Mouse (Mus musculus): ENCODE results near the gene Prokr2. TPM values are rescaled to one million over a fixed set of nuclear protein-coding genes. Genes with fewer than 3 reads are reported as not detected.

The Prokr2 gene
- polyA plus RNA-seq, 1 experiment from 2014 or later = 0.08 TPM

- Histone ChIP-seq H3K9ac (ENCODE audit: low read depth, low read length) (no peak overlapping the region), H3K9me3 (replicated peaks; ENCODE audit: low read length) (no peaks in the 10 kb centered on the region), H3K4me1 (replicated peaks; ENCODE audit: insufficient read depth, low read length) (no peaks in the 10 kb centered on the region), H3K27me3 (ENCODE audit: insufficient read depth, low read length) (no peaks in the 10 kb centered on the region), H3K4me2 (ENCODE audit: low read length) (no peak overlapping the region), H3K27ac (no peak overlapping the region), H3K4me3 (replicated peaks; ENCODE audit: low read depth, low read length) (no peak overlapping the region), H3K36me3 (ENCODE audit: insufficient read depth, low read length) (no peaks in the 10 kb centered on the region)
- ATAC-seq (replicated peaks; ENCODE audit: low FRiP score, low read depth) = no peak
- no peak for DNase-seq (ENCODE audit: low spot score)
- TF ChIP-seq CTCF (IDR thresholded peaks at IDR 0.05; ENCODE audit: low read depth) = no peak
- WGBS = 86% methylated on average over 3 of the region's 3 CpGs
These were observed 16.8 kb downstream of the Prokr2 start for GRCm38 (mm10) chr2:132368433-132368832.

GRCm38 (mm10) chr2:132343846-132344245 is 41.4 kb downstream of the Prokr2 start:
- no peak overlapping the region for H3K4me3 ChIP-seq (replicated peaks; ENCODE audit: low read depth, low read length)
- 90% methylated on average over 11 of the region's 11 CpGs for WGBS
- no peak overlapping the region for H3K9ac ChIP-seq (ENCODE audit: low read depth, low read length)
- H3K27me3 ChIP-seq (ENCODE audit: insufficient read depth, low read length) = no peaks in the 10 kb centered on the region
- H3K9me3 ChIP-seq (replicated peaks; ENCODE audit: low read length) = no peaks in the 10 kb centered on the region
- ATAC-seq (replicated peaks; ENCODE audit: low FRiP score, low read depth) (no peak), DNase-seq (ENCODE audit: low spot score) (no peak)
- no peak overlapping the region for H3K4me2 ChIP-seq (ENCODE audit: low read length)
- no peaks in the 10 kb centered on the region for H3K36me3 ChIP-seq (ENCODE audit: insufficient read depth, low read length)
- TF ChIP-seq CTCF (IDR thresholded peaks at IDR 0.05; ENCODE audit: low read depth) = no peak
- H3K4me1 ChIP-seq (replicated peaks; ENCODE audit: insufficient read depth, low read length) = no peaks in the 10 kb centered on the region
- no peak overlapping the region for H3K27ac ChIP-seq

GRCm38 (mm10) chr2:132341293-132341692 is 44.0 kb downstream of the Prokr2 start:
- Histone ChIP-seq H3K9ac (ENCODE audit: low read depth, low read length) (no peak overlapping the region), H3K9me3 (replicated peaks; ENCODE audit: low read length) (no peaks in the 10 kb centered on the region), H3K4me1 (replicated peaks; ENCODE audit: insufficient read depth, low read length) (no peaks in the 10 kb centered on the region), H3K36me3 (ENCODE audit: insufficient read depth, low read length) (no peaks in the 10 kb centered on the region), H3K4me2 (ENCODE audit: low read length) (no peak overlapping the region), H3K27me3 (ENCODE audit: insufficient read depth, low read length) (no peaks in the 10 kb centered on the region), H3K4me3 (replicated peaks; ENCODE audit: low read depth, low read length) (no peak overlapping the region), H3K27ac (no peak overlapping the region)
- ATAC-seq (replicated peaks; ENCODE audit: low FRiP score, low read depth) = no peak
- DNase-seq (ENCODE audit: low spot score) = no peak
- TF ChIP-seq CTCF (IDR thresholded peaks at IDR 0.05; ENCODE audit: low read depth) = no peak
- WGBS = 95% methylated on average over 3 of the region's 3 CpGs

GRCm38 (mm10) chr2:132340350-132340749 is 44.9 kb downstream of the Prokr2 start:
- WGBS = 86% methylated on average over 2 of the region's 2 CpGs
- no peak overlapping the region for H3K27ac ChIP-seq
- DNase-seq (ENCODE audit: low spot score) = no peak
- H3K9me3 ChIP-seq (replicated peaks; ENCODE audit: low read length) = no peaks in the 10 kb centered on the region
- H3K36me3 ChIP-seq (ENCODE audit: insufficient read depth, low read length) = no peaks in the 10 kb centered on the region
- H3K4me3 ChIP-seq (replicated peaks; ENCODE audit: low read depth, low read length) = no peak overlapping the region
- TF ChIP-seq CTCF (IDR thresholded peaks at IDR 0.05; ENCODE audit: low read depth) = no peak
- H3K4me1 ChIP-seq (replicated peaks; ENCODE audit: insufficient read depth, low read length) = no peaks in the 10 kb centered on the region
- H3K9ac ChIP-seq (ENCODE audit: low read depth, low read length) = no peak overlapping the region
- ATAC-seq (replicated peaks; ENCODE audit: low FRiP score, low read depth) = no peak
- no peaks in the 10 kb centered on the region for H3K27me3 ChIP-seq (ENCODE audit: insufficient read depth, low read length)
- no peak overlapping the region for H3K4me2 ChIP-seq (ENCODE audit: low read length)

GRCm38 (mm10) chr2:132337202-132337601 is 48.0 kb downstream of the Prokr2 start:
- Histone ChIP-seq H3K4me2 (ENCODE audit: low read length) (no peak overlapping the region), H3K27ac (no peak overlapping the region), H3K4me3 (replicated peaks; ENCODE audit: low read depth, low read length) (no peak overlapping the region), H3K9ac (ENCODE audit: low read depth, low read length) (no peak overlapping the region), H3K4me1 (replicated peaks; ENCODE audit: insufficient read depth, low read length) (no peaks in the 10 kb centered on the region), H3K36me3 (ENCODE audit: insufficient read depth, low read length) (no peaks in the 10 kb centered on the region), H3K27me3 (ENCODE audit: insufficient read depth, low read length) (no peaks in the 10 kb centered on the region), H3K9me3 (replicated peaks; ENCODE audit: low read length) (no peaks in the 10 kb centered on the region)
- no peak for ATAC-seq (replicated peaks; ENCODE audit: low FRiP score, low read depth)
- no peak for DNase-seq (ENCODE audit: low spot score)
- TF ChIP-seq CTCF (IDR thresholded peaks at IDR 0.05; ENCODE audit: low read depth) = no peak
- 75% methylated on average over 2 of the region's 2 CpGs for WGBS

GRCm38 (mm10) chr2:132323541-132323940 is 61.7 kb downstream of the Prokr2 start:
- H3K4me1 ChIP-seq (replicated peaks; ENCODE audit: insufficient read depth, low read length) = no peaks in the 10 kb centered on the region
- whole genome bisulfite sequencing = 72% methylated on average over 4 of the region's 4 CpGs
- H3K9me3 ChIP-seq (replicated peaks; ENCODE audit: low read length) = no peaks in the 10 kb centered on the region
- H3K9ac ChIP-seq (ENCODE audit: low read depth, low read length) = no peak overlapping the region
- H3K4me3 ChIP-seq (replicated peaks; ENCODE audit: low read depth, low read length) = no peak overlapping the region
- H3K27ac ChIP-seq = no peak overlapping the region
- H3K36me3 ChIP-seq (ENCODE audit: insufficient read depth, low read length) = no peaks in the 10 kb centered on the region
- H3K27me3 ChIP-seq (ENCODE audit: insufficient read depth, low read length) = no peaks in the 10 kb centered on the region
- no peak for TF ChIP-seq CTCF (IDR thresholded peaks at IDR 0.05; ENCODE audit: low read depth)
- DNase-seq (ENCODE audit: low spot score) (no peak), ATAC-seq (replicated peaks; ENCODE audit: low FRiP score, low read depth) (no peak)
- no peak overlapping the region for H3K4me2 ChIP-seq (ENCODE audit: low read length)

GRCm38 (mm10) chr2:132320516-132320915 is 64.7 kb downstream of the Prokr2 start:
- no peaks in the 10 kb centered on the region for H3K36me3 ChIP-seq (ENCODE audit: insufficient read depth, low read length)
- WGBS = 59% methylated on average over 5 of the region's 5 CpGs
- H3K4me1 ChIP-seq (replicated peaks; ENCODE audit: insufficient read depth, low read length) = no peaks in the 10 kb centered on the region
- no peaks in the 10 kb centered on the region for H3K27me3 ChIP-seq (ENCODE audit: insufficient read depth, low read length)
- no peak overlapping the region for H3K4me2 ChIP-seq (ENCODE audit: low read length)
- no peak overlapping the region for H3K9ac ChIP-seq (ENCODE audit: low read depth, low read length)
- H3K9me3 ChIP-seq (replicated peaks; ENCODE audit: low read length) = no peaks in the 10 kb centered on the region
- no peak overlapping the region for H3K4me3 ChIP-seq (replicated peaks; ENCODE audit: low read depth, low read length)
- TF ChIP-seq CTCF (IDR thresholded peaks at IDR 0.05; ENCODE audit: low read depth) = no peak
- H3K27ac ChIP-seq = no peak overlapping the region
- no peak for ATAC-seq (replicated peaks; ENCODE audit: low FRiP score, low read depth)
- DNase-seq (ENCODE audit: low spot score) = no peak
